Mouse (Mus musculus) T-cell, adult 2 months (primary cell): ENCODE results near the gene Dync2li1.

ENCODE experiments used
- DNase-seq: peaks from one replicate; pipeline ENCODE4 v3.0.0; 2022; ENCODE audit warnings: low spot score

Dync2li1 gene

DNA sequence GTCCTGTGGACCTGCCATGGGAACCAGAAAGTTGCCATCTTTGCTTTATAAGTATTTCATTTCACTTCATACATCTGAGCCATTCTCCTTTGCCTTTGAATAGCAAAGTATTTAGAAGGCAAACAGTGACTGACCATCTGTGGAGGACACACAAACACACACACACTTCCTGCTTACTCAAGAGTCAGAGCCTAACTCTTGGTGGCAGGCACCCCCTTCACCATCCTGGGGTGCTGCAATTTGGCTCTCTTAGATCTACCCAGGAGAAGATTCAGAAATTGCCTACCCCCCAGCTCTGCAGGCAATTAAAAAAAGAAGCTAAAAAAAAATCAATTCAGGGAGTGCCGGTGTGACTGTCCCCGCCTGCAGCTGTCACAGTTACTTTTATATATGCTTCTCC, 20.2 kb downstream of the Dync2li1 start:
- no peak for DNase-seq

DNA sequence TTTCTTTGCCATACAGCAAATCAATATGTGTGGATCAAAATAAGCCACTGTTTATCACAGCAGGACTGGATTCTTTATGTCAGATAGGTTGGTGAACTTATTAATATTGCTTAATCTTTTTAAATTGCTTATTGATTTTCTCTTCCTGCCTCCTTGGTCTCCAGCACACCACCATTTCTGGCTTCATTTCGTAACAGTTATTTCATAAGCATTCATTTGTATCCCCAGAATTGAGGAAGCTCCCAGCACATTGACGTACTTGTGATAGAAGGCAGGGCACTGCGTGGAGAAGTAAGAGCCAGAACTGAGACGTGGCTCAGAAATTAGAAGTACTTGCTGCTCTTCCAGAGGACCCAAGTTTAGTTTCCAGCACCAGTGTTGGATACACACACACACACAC, 21.3 kb downstream of the Dync2li1 start:
- no peak for DNase-seq

DNA sequence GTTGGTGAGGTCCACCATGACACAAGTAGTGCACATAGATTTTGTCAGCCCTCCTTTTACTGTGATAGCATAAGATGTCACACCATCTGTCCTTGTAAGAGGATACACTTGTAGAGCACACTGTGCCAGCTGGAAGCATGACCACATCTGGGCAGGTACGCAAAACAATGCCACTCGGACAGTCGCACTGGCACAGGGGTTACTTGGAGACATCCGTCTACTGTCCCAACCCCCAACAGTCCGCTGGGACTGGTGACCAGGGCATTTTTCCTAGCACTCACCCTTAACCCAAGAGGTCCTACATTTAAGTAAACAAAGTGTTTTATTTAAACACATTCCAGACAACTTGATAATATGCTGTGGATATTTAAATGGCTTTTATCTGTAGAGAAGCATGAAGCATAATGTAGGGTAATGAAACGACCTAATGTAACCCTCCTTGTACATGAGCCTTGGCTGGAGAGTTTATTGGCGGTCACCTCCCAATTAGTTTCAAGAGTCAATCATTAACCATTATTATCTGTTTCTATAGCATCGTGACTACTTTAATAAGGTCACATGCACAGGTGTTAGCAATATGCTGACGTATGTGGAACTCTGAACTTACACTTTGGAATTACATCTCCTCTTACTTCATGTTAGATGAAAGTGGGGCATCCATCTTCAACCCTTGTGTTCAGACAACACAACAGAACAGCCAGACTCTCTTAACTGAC, 24.2 kb downstream of the Dync2li1 start:
- no peak for DNase-seq

GRCm38 (mm10) chr17:84653544-84653943, 27.2 kb downstream of the Dync2li1 start:
- DNase-seq = no peak

DNA sequence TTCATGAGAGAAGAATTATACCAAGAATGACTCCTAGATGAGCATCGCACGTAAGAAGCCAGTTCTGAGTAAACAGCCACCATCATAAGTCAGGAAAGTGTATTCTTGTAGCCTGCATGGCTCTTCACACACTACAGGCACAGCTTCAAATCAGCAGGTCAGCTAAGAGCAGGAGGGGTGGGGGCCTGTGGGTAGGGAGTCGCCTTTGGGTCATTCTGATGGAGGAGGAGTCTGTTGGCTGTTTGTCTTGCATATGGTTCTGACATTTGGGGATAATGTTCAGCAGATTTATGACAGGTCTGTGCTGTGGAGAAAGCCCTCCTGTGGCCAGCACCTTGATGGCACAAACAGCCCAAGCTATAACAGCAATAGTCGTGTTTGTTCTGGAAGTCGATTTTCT, 29.9 kb downstream of the Dync2li1 start:
- DNase-seq = no peak

DNA sequence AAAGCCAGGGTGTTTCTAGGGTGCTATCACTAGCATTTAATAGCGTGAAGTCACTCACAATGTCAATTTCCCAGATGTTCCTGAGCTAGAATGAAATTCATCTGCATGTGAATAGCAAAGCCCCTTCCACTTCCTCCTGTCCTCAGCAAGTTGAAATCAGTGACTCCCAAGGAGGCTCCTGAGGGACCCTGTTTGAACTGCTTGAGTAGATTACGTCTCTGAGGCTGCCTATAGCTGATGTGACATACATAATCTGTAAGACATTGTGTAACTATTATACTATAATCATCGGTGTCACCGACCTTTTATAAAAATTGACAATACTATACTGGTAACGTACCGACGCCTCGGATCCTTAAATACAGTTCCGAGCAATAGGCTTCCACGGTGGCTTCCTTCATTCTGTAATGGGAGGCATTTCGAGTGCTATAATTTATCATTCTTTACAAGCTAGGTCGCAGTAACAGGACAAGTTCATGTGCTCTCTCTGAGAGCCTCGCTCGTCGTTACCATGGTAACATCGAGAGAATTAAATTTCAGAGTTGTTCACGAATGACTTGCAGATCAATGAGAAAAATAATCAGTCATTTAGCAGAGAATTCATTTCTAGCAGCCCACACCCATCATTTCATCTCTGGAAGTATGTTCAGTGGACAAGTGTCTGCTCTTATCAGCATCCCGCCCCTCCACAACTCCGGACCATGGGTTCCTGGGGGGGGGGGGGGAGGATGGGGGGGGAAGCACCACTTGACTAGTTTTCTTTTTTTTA, 30.5 kb downstream of the Dync2li1 start:
- DNase-seq = no peak

DNA sequence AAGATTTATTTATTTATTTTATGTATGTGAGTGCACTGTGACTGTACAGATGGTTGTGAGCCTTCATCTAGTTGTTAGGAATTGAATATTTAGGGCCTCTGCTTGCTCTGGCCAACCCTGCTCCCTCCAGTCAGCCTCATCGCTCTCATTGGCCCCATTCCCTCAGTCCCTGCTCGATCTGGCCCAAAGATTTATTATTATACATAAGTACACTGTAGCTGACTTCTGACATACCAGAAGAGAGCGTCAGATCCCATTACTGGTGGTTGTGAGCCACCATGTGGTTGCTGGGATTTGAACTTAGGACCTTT, 31.1 kb downstream of the Dync2li1 start:
- no peak for DNase-seq

DNA sequence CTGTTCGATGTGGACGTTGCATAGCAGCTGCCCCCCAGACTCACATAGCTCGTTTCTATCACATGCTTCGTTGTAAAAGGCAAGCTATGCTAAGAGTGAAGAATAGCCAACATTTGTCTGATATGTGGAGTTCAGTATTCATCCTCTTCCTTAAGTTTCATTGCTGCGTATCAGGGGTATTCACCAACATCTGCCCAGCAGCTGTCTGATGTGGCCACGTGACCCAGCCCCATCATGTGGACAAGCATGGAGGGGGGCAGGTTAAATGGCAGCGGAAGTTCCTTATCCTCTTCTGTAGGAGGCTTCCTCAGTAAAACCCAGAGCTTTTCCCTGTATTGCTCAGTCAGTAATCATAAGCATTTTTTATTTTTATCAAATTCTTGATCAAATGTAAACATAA, 31.5 kb downstream of the Dync2li1 start:
- DNase-seq = no peak

DNA sequence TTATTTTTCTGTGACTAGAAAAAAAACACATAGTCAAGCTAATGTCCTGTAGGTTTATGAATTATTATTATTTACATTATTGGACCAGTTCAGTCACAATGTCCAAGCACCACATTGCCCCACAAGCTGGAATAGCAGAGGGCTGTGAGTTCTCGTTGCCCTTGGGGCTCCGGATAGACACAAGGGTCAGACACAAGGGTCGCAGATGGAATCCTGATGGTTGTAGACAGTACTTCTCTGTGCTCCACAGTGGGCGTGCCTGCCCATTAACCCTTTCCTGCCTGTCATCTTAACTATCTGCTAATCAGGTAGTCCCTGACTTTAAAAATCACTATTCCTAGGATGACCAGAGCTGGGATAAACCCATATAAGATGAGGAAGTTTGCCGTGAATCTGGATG, 31.9 kb downstream of the Dync2li1 start:
- DNase-seq = no peak

- DNase-seq = no peak
Measured at GRCm38 (mm10) chr17:84658951-84659350, 32.7 kb downstream of the Dync2li1 start.

GRCm38 (mm10) chr17:84665053-84665452, 38.8 kb downstream of the Dync2li1 start:
- no peak for DNase-seq

DNA sequence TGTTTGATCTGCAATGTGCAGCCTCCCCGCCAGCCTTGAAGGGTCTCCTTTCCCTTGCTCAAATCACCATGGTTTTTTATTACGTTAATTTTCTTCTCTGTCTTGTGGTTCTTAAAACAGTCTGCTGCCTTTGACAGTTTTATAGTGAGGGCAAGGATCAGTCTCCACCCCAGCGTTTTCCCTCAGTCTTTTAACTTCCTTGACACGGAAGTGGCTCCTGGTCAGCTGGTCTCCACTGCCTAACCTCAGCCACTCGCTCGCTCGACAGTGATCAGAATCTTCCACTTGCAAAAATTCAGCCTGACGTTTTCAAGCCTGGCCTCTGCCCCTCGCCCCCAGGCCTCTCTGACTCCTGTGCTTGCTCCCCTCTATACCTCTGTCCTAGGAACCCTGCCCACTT, 39.4 kb downstream of the Dync2li1 start:
- no peak for DNase-seq

DNA sequence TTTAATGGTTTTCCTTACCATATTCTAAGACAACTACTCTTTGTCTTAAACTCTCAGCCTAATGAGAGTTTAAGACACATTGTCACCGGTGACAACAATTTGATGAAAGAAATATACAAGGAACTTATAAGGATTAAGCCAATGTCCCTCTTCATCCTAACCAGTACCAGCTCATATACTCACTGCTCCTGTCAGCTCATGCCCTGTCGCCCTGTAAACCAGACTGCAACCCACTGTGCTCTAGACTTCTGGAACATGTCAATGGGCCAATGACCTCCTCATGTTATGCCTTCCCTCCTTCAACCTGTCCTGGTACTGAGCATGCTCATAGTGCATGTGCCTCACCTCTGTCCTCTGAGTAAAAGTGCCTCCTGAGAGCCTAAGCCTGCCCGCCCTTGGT, 41.6 kb downstream of the Dync2li1 start:
- DNase-seq = no peak

- DNase-seq = no peak
Measured at GRCm38 (mm10) chr17:84672376-84673369, 46.4 kb downstream of the Dync2li1 start.

- no peak for DNase-seq
Measured at GRCm38 (mm10) chr17:84674048-84674447, 47.8 kb downstream of the Dync2li1 start.

- no peak for DNase-seq
Measured at GRCm38 (mm10) chr17:84675204-84675603, 48.9 kb downstream of the Dync2li1 start.

- DNase-seq = no peak
Measured at GRCm38 (mm10) chr17:84675951-84676366, 49.7 kb downstream of the Dync2li1 start, which contains the start of gene Abcg8. Gene Abcg8, plus strand, starts transcription at chr17:84676302.

DNA sequence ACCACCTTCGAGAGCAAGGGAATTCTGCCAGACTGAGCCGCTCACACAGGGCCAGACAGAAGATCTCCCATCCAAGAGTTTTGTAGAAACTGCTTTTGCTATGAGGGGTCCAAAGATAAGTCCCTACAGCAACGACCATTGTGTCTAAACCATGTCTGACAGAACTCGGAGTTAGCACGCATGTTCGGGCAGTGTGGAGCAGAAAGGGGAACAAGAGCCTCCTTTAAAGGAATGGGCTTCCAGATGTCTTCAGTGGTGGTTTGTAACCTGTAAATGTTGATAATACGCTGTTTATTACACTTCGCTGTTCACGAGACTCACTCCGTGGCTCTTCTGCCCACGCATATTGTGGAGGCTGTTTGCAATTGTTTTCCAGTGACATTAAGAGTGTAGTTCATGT, 51.3 kb downstream of the Dync2li1 start:
- DNase-seq = no peak

DNA sequence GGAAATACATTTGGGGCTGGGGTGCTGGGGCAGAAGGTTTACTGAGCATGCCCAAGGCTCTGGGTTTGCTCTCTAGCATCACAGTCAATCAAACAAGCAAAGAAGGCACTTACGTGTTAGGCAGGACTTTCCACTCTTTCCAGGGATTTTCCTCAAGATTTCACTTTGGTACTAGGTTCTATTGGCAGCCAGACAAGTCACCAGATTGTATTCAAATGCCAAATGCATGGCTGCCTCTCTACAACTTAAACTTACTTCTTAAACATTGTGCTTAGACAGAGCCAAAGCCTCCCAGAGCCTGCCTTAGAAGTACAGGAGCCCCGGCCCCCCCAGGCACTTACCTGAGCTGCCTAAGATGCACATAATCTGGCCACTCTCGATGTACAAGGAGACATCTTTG, 55.4 kb downstream of the Dync2li1 start:
- DNase-seq = no peak

DNA sequence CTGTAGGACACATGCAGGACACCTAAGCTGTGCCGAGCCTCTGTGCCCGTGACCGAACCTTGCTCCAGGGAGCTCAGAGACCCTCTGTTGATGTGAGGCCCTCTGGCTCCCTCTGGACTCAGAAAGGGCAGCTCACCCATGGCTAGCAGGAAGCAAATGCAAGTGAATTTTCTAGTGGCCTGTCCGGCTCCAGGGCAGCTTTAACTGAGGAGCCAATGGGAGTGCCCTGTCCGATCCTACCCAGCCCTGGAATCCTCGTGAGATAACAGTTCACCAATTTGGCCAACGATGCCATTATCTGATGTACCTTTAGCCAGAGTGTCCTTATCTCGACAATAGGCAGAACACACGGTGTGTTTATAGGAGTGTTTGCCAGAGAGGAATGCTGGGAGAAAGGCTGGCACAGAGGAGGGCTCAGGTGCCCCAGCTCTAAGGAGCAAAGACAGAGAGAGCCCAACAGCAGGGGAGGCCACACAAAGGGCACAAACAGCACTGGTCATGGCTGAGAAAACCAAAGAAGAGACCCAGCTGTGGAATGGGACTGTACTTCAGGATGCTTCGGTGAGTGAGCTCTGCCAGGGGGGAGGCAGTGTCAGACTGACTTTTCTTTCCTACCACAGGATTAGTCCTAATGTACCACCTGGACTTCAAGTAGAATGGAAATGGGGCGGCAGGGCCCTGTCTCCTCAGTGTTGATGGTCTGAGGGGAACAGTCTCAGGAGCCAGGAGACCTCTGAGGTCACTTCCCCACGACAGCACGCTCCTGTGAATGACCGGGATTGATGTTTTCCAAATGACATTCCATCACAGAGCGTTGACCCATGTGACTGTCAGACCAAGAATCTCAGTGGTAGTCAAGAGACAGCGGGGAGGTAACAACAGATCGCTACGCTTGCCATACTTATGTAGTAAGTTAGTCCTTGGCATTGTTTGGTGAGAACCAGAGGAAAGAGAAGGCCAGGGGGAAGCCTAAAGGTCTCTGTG, 56.7 kb downstream of the Dync2li1 start, which contains the start of gene Abcg5:
Gene Abcg5 (minus strand): TSS at position 278 of the 984 bp plus-strand sequence.
- no peak for DNase-seq

GRCm38 (mm10) chr17:84684284-84684683, 58.0 kb downstream of the Dync2li1 start:
- DNase-seq = no peak
